Mouse (Mus musculus): ENCODE measurements around the gene Iars. TPM values are rescaled to one million over a fixed set of nuclear protein-coding genes. Genes with fewer than 3 reads are reported as not detected.

Iars gene
- 53.7 and 55.1 TPM in 2 replicates for polyA plus RNA-seq (2015; fragmentation: Nextera tagmentation; extraction: Ambion mirVana)

- Histone ChIP-seq H3K4me1 (replicated peaks; ENCODE audit: control insufficient read depth, insufficient read depth, low read length) (peaks cover 3% of the 10 kb centered on the region), H3K9ac (ENCODE audit: low read length) (peak within 1 kb of the TSS; percentile 78), H3K36me3 (ENCODE audit: control insufficient read depth, insufficient read depth, low read length) (0 out of 2 replicates have a peak, but pooled peaks cover 3% of the 10 kb centered on the region), H3K27ac (ENCODE audit: low read length) (peak within 1 kb of the TSS; percentile 68), H3K4me2 (ENCODE audit: low read depth, low read length) (peak within 1 kb of the TSS; percentile 80), H3K9me3 (ENCODE audit: control insufficient read depth, low read length) (no peaks in the 10 kb centered on the region), H3K27me3 (ENCODE audit: control insufficient read depth, insufficient read depth, low read depth, low read length) (no peaks in the 10 kb centered on the region), H3K4me3 (ENCODE audit: low read length) (peak within 1 kb of the TSS; percentile 76)
- peak; percentile 100 for ATAC-seq (ENCODE audit: low read depth)
- WGBS, result 4% methylated on average over 26 of the region's 26 CpGs
Measured at GRCm38 (mm10) chr13:49681351-49682232, at the start of gene Iars. Iars (plus strand) TSS chr13:49682100.

- 98% methylated on average over 2 of the region's 2 CpGs for whole genome bisulfite sequencing
- H3K4me3 ChIP-seq (ENCODE audit: low read length), result no peak overlapping the region
Measured at GRCm38 (mm10) chr13:49639965-49640364, 41.9 kb upstream of the Iars start.

GRCm38 (mm10) chr13:49642650-49643049 is 39.2 kb upstream of the Iars start:
- Histone ChIP-seq H3K27me3 (ENCODE audit: control insufficient read depth, insufficient read depth, low read depth, low read length) (no peaks in the 10 kb centered on the region), H3K4me1 (replicated peaks; ENCODE audit: control insufficient read depth, insufficient read depth, low read length) (no peaks in the 10 kb centered on the region), H3K4me2 (ENCODE audit: low read depth, low read length) (no peak overlapping the region), H3K27ac (ENCODE audit: low read length) (no peak overlapping the region), H3K9ac (ENCODE audit: low read length) (no peak overlapping the region), H3K36me3 (ENCODE audit: control insufficient read depth, insufficient read depth, low read length) (no peaks in the 10 kb centered on the region), H3K4me3 (ENCODE audit: low read length) (no peak overlapping the region), H3K9me3 (ENCODE audit: control insufficient read depth, low read length) (no peaks in the 10 kb centered on the region)
- ATAC-seq (ENCODE audit: low read depth), result no peak
- 73% methylated on average over 6 of the region's 6 CpGs for WGBS

More at GRCm38 (mm10) chr13:49639965-49640364, 41.9 kb upstream of the Iars start:
- H3K27me3 ChIP-seq (ENCODE audit: control insufficient read depth, insufficient read depth, low read depth, low read length), result no peaks in the 10 kb centered on the region
- H3K27ac ChIP-seq (ENCODE audit: low read length), result no peak overlapping the region
- no peaks in the 10 kb centered on the region for H3K4me1 ChIP-seq (replicated peaks; ENCODE audit: control insufficient read depth, insufficient read depth, low read length)
- no peak for ATAC-seq (ENCODE audit: low read depth)
- H3K9ac ChIP-seq (ENCODE audit: low read length), result no peak overlapping the region
- H3K9me3 ChIP-seq (ENCODE audit: control insufficient read depth, low read length), result no peaks in the 10 kb centered on the region
- H3K4me2 ChIP-seq (ENCODE audit: low read depth, low read length), result no peak overlapping the region
- no peaks in the 10 kb centered on the region for H3K36me3 ChIP-seq (ENCODE audit: control insufficient read depth, insufficient read depth, low read length)

DNA sequence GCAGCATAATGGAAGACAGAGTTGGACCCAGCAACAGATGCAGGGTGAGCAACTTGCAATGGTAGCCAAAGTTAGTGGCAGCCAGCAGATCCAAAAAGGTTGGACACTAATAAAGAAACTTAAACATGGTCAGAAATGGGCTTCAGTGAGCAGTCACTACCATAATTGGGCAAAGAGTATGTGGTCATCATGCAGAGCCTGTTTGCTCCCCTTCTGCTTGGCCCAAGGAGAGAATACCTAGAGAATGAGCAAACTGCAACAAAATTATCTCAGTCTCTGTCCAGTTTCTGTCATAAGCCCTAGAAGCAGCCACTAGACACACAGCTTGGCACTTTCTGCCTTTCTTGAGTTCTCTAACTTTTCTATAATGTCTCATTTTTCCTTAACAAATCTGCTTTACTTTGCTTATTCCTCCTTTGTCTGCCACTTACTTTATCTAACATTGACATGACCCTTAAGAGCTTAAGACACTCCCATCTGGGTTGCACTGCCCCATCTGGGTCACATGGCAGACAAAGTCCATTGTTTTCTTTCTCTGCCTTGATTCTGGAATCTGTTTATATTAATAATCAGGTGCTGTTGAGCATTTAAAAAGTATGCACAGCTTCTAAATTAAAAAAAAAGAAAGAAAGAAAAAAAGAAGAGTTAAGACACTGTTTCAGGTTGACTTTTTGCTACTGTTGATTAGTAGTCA is 38.1 kb upstream of the Iars start:
- no peak overlapping the region for H3K27ac ChIP-seq (ENCODE audit: low read length)
- ATAC-seq (ENCODE audit: low read depth), result no peak
- H3K27me3 ChIP-seq (ENCODE audit: control insufficient read depth, insufficient read depth, low read depth, low read length), result no peaks in the 10 kb centered on the region
- H3K9me3 ChIP-seq (ENCODE audit: control insufficient read depth, low read length), result no peaks in the 10 kb centered on the region
- no peak overlapping the region for H3K4me2 ChIP-seq (ENCODE audit: low read depth, low read length)
- no peak overlapping the region for H3K9ac ChIP-seq (ENCODE audit: low read length)
- no peaks in the 10 kb centered on the region for H3K4me1 ChIP-seq (replicated peaks; ENCODE audit: control insufficient read depth, insufficient read depth, low read length)
- H3K4me3 ChIP-seq (ENCODE audit: low read length), result no peak overlapping the region
- H3K36me3 ChIP-seq (ENCODE audit: control insufficient read depth, insufficient read depth, low read length), result no peaks in the 10 kb centered on the region

DNA sequence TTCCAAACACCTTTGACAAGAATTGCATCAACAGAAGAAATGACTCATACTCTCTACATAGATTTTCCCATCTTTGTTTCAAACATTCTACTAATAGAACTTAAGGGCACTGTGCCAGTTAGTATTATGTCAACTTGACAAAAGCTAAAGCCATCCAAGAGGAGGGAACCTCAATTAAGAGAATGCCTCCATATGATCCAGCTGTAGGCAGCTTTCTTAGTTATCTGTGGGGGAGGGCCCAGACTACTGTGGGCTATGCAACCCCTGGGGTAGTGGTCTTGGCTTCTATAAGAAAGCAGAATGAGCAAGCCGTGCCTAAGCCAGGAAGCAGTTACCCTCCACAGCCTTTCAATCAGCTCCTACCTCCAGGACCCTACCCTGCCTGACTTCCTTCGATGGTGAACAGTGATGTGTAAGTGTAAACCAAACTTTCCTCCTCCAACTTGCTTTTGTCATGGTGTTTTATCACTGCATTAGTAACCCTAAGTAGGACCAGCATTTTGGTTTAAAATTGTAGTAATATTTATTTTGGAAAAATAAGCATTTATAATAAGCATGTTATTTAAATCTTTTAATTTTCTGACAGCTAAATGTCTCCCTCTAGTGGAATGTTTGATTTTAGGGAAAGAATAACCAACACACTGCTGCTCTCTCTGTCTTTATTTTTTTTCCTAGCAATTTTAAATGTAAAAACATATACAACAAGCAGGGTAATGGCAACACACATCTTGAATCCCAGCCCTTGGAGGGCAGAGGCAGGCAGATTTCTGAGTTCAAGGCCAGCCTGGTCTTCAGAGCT is 37.0 kb upstream of the Iars start:
- 59% methylated on average over 2 of the region's 2 CpGs for WGBS
- no peak overlapping the region for H3K9ac ChIP-seq (ENCODE audit: low read length)
- no peak overlapping the region for H3K4me2 ChIP-seq (ENCODE audit: low read depth, low read length)
- H3K4me3 ChIP-seq (ENCODE audit: low read length), result no peak overlapping the region
- no peaks in the 10 kb centered on the region for H3K36me3 ChIP-seq (ENCODE audit: control insufficient read depth, insufficient read depth, low read length)
- ATAC-seq (ENCODE audit: low read depth), result peak; percentile 81
- no peaks in the 10 kb centered on the region for H3K4me1 ChIP-seq (replicated peaks; ENCODE audit: control insufficient read depth, insufficient read depth, low read length)
- no peaks in the 10 kb centered on the region for H3K9me3 ChIP-seq (ENCODE audit: control insufficient read depth, low read length)
- H3K27me3 ChIP-seq (ENCODE audit: control insufficient read depth, insufficient read depth, low read depth, low read length), result no peaks in the 10 kb centered on the region
- peak overlapping the region; percentile 26 for H3K27ac ChIP-seq (ENCODE audit: low read length)

- Histone ChIP-seq H3K36me3 (ENCODE audit: control insufficient read depth, insufficient read depth, low read length) (no peaks in the 10 kb centered on the region), H3K27ac (ENCODE audit: low read length) (no peak overlapping the region), H3K9ac (ENCODE audit: low read length) (no peak overlapping the region), H3K9me3 (ENCODE audit: control insufficient read depth, low read length) (no peaks in the 10 kb centered on the region), H3K4me1 (replicated peaks; ENCODE audit: control insufficient read depth, insufficient read depth, low read length) (no peaks in the 10 kb centered on the region), H3K27me3 (ENCODE audit: control insufficient read depth, insufficient read depth, low read depth, low read length) (no peaks in the 10 kb centered on the region), H3K4me3 (ENCODE audit: low read length) (no peak overlapping the region), H3K4me2 (ENCODE audit: low read depth, low read length) (no peak overlapping the region)
- ATAC-seq (ENCODE audit: low read depth), result no peak
- 75% methylated on average over 1 of the region's 1 CpGs for WGBS
Measured at GRCm38 (mm10) chr13:49646019-49646418, 35.9 kb upstream of the Iars start.

DNA sequence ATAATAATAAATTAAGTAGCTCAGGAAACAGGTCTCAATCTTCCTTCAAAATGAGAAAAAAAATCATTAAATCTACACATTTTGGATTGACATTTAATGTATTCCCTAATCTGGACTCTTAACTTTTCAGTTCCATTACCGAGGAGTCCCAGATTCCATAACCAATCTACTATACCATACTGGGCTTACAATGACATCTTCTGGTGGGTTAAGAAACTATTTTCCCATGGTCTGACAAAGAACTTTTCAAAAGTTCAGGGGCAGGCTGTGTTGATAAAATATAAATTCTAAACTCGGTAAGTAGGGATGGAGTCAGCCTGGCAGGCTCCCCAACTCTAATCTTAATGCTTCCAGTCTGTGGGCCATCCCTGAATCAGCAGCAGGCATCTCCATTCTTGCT is 30.8 kb upstream of the Iars start:
- 33% methylated on average over 2 of the region's 2 CpGs for WGBS
- no peak for ATAC-seq (ENCODE audit: low read depth)
- H3K9me3 ChIP-seq (ENCODE audit: control insufficient read depth, low read length), result no peaks in the 10 kb centered on the region
- no peaks in the 10 kb centered on the region for H3K36me3 ChIP-seq (ENCODE audit: control insufficient read depth, insufficient read depth, low read length)
- no peak overlapping the region; the same call in 1 of the 2 replicates for H3K4me3 ChIP-seq (ENCODE audit: low read length)
- H3K9ac ChIP-seq (ENCODE audit: low read length), result 0 out of 2 replicates have a peak overlapping the region, but pooled peaks have one; percentile 5
- peaks cover 10% of the 10 kb centered on the region for H3K4me1 ChIP-seq (replicated peaks; ENCODE audit: control insufficient read depth, insufficient read depth, low read length)
- no peaks in the 10 kb centered on the region for H3K27me3 ChIP-seq (ENCODE audit: control insufficient read depth, insufficient read depth, low read depth, low read length)
- peak overlapping the region; percentile 84 for H3K4me2 ChIP-seq (ENCODE audit: low read depth, low read length)
- no peak overlapping the region for H3K27ac ChIP-seq (ENCODE audit: low read length)

GRCm38 (mm10) chr13:49651781-49652351 is 30.0 kb upstream of the Iars start:
- Histone ChIP-seq H3K9me3 (ENCODE audit: control insufficient read depth, low read length) (no peaks in the 10 kb centered on the region), H3K4me3 (ENCODE audit: low read length) (peak overlapping the region; percentile 56), H3K9ac (ENCODE audit: low read length) (peak overlapping the region; percentile 77), H3K4me1 (replicated peaks; ENCODE audit: control insufficient read depth, insufficient read depth, low read length) (peaks cover 10% of the 10 kb centered on the region), H3K27ac (ENCODE audit: low read length) (no peak overlapping the region; the same call in 1 of the 2 replicates), H3K27me3 (ENCODE audit: control insufficient read depth, insufficient read depth, low read depth, low read length) (no peaks in the 10 kb centered on the region), H3K4me2 (ENCODE audit: low read depth, low read length) (peak overlapping the region; percentile 84), H3K36me3 (ENCODE audit: control insufficient read depth, insufficient read depth, low read length) (no peaks in the 10 kb centered on the region)
- WGBS, result 4% methylated on average over 4 of the region's 4 CpGs
- no peak for ATAC-seq (ENCODE audit: low read depth)
